Mouse (Mus musculus) hindbrain, embryonic 15.5 days (tissue): ENCODE measurements around the gene Mcm9. TPM values are rescaled to one million over a fixed set of nuclear protein-coding genes. Genes with fewer than 3 reads are reported as not detected.
A peak's percentile ranks its signal among the peaks of the same experiment; 100 is the strongest.

Experiments used
- ATAC-seq: fragments of 200-750 bp; cut with Nextera tagmentation; 2 replicates; pipeline ENCODE4 v1.8.0; 2017; ENCODE audit warnings: low read depth, moderate number of reproducible peaks, moderate TSS enrichment; ENCODE audit not compliant: low FRiP score
- H3K27ac ChIP-seq: fragments of 300-500 bp; sonication (generic); replicated peaks from 2 replicates; pipeline ENCODE4 v1.5.1; 2015; ENCODE audit warnings: mild to moderate bottlenecking, inconsistent platforms
- H3K27me3 ChIP-seq: fragments of 300-500 bp; sonication (generic); 2 replicates; pipeline ENCODE4 v1.6.1; 2015; ENCODE audit warnings: control low read depth, inconsistent platforms
- H3K36me3 ChIP-seq: fragments of 300-500 bp; sonication (generic); 2 replicates; pipeline ENCODE4 v1.6.1; 2015; ENCODE audit warnings: control low read depth, inconsistent platforms
- H3K4me1 ChIP-seq: fragments of 300-500 bp; sonication (generic); replicated peaks from 2 replicates; pipeline ENCODE4 v1.6.1; 2015; ENCODE audit warnings: control low read depth, inconsistent platforms
- H3K4me2 ChIP-seq: fragments of 300-500 bp; sonication (generic); 2 replicates; pipeline ENCODE4 v1.6.1; 2015; ENCODE audit warnings: moderate library complexity, mild to moderate bottlenecking, inconsistent platforms
- H3K4me3 ChIP-seq: fragments of 300-500 bp; sonication (generic); 2 replicates; pipeline ENCODE4 v1.5.1; 2015; ENCODE audit warnings: mild to moderate bottlenecking, inconsistent platforms
- H3K9ac ChIP-seq: fragments of 300-500 bp; sonication (generic); 2 replicates; pipeline ENCODE4 v1.6.1; 2015; ENCODE audit warnings: inconsistent platforms
- H3K9me3 ChIP-seq: fragments of 300-500 bp; sonication (generic); 2 replicates; pipeline ENCODE4 v1.6.1; 2016; ENCODE audit warnings: control low read depth, inconsistent platforms
- WGBS: fragments of 180-500 bp; shearing (Covaris S2); methylation state at CpG from one replicate; pipeline ENCODE4 v1.1.7; 2015; 5-methylcytosine and 5-hydroxymethylcytosine counted together
- polyA plus RNA-seq: library from polyadenylated mRNA; unstranded; fragments of >200 nt; fragmentation: Nextera tagmentation; extraction: Ambion mirVana; gene quantifications from 2 replicates; pipeline ENCODE4 v1.2.1, GENCODE M21; 2015

Mcm9 gene
- polyA plus RNA-seq, 1 experiment from 2014 or later = 6.6 TPM

- ATAC-seq = no peak
- WGBS = 86% methylated on average over 5 of the region's 5 CpGs
Measured at GRCm38 (mm10) chr10:53562001-53562400, 68.2 kb downstream of the Mcm9 start.

DNA sequence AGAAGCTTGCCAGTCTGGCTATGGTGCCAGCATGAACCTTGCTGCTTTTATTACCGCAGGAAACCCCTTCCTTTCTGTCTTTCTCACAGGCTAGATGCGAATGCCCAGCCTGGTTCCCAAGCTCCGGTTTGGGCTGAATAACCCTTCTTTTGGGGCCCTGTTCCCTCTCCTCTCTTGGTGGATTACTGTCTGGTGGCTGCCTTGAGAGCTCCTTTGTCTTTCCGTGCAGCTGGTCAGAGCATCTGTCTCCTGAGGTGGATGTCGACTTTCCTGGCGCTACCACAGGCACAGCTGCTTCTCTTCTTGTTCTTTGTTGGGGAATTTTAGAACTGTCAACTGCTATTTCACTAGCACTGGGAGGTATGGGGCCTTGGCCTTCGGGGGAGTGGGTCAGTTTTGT is 92.6 kb downstream of the Mcm9 start:
- H3K9me3 ChIP-seq = no peaks in the 10 kb centered on the region
- no peaks in the 10 kb centered on the region for H3K4me1 ChIP-seq
- 76% methylated on average over 7 of the region's 7 CpGs for WGBS
- no peaks in the 10 kb centered on the region for H3K27me3 ChIP-seq
- no peaks in the 10 kb centered on the region for H3K36me3 ChIP-seq
- H3K4me3 ChIP-seq = no peak overlapping the region
- ATAC-seq = no peak
- H3K9ac ChIP-seq = no peak overlapping the region
- no peak overlapping the region for H3K4me2 ChIP-seq
- no peak overlapping the region for H3K27ac ChIP-seq

More at GRCm38 (mm10) chr10:53562001-53562400, 68.2 kb downstream of the Mcm9 start:
- no peaks in the 10 kb centered on the region for H3K4me1 ChIP-seq
- H3K4me3 ChIP-seq = no peak overlapping the region
- H3K27ac ChIP-seq = no peak overlapping the region
- no peaks in the 10 kb centered on the region for H3K9me3 ChIP-seq
- no peaks in the 10 kb centered on the region for H3K27me3 ChIP-seq
- H3K9ac ChIP-seq = no peak overlapping the region
- no peaks in the 10 kb centered on the region for H3K36me3 ChIP-seq
- H3K4me2 ChIP-seq = no peak overlapping the region

DNA sequence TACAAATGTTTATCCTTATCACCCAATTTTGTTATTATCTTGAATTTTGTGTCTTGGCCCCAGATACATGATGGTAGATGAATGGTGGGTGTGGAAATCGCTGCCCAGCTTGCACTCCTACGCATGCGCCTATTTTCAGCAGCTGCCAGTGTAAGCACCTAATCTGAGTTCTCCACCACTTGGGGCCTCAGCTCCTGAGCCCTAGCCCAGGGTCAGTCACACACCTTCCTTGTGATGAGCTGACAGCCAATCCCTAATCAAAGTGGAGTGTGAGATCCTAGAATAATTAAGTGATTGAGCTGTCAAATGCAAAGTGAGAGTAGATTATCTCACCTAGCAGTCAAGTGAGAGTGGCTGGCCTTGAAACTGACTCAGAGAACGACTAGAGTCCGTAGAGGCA is 97.9 kb downstream of the Mcm9 start:
- WGBS = 87% methylated on average over 5 of the region's 5 CpGs
- no peak overlapping the region for H3K9ac ChIP-seq
- no peak overlapping the region for H3K4me2 ChIP-seq
- H3K4me1 ChIP-seq = no peaks in the 10 kb centered on the region
- H3K9me3 ChIP-seq = no peaks in the 10 kb centered on the region
- no peak for ATAC-seq
- H3K36me3 ChIP-seq = no peaks in the 10 kb centered on the region
- H3K27me3 ChIP-seq = no peaks in the 10 kb centered on the region
- no peak overlapping the region for H3K27ac ChIP-seq
- H3K4me3 ChIP-seq = no peak overlapping the region

- H3K4me1 ChIP-seq = no peaks in the 10 kb centered on the region
- peak; percentile 87 for ATAC-seq
- H3K36me3 ChIP-seq = no peaks in the 10 kb centered on the region
- no peak overlapping the region for H3K9ac ChIP-seq
- no peak overlapping the region for H3K27ac ChIP-seq
- H3K4me3 ChIP-seq = no peak overlapping the region
- WGBS = 38% methylated on average over 6 of the region's 6 CpGs
- H3K9me3 ChIP-seq = no peaks in the 10 kb centered on the region
- no peak overlapping the region for H3K4me2 ChIP-seq
- no peaks in the 10 kb centered on the region for H3K27me3 ChIP-seq
Measured at GRCm38 (mm10) chr10:53527838-53528773, 102.1 kb downstream of the Mcm9 start.

GRCm38 (mm10) chr10:53527344-53527743 is 102.9 kb downstream of the Mcm9 start:
- H3K27ac ChIP-seq = no peak overlapping the region
- H3K9me3 ChIP-seq = no peaks in the 10 kb centered on the region
- H3K27me3 ChIP-seq = no peaks in the 10 kb centered on the region
- WGBS = 88% methylated on average over 3 of the region's 3 CpGs
- no peak for ATAC-seq
- H3K9ac ChIP-seq = no peak overlapping the region
- H3K36me3 ChIP-seq = no peaks in the 10 kb centered on the region
- H3K4me2 ChIP-seq = no peak overlapping the region
- no peak overlapping the region for H3K4me3 ChIP-seq
- no peaks in the 10 kb centered on the region for H3K4me1 ChIP-seq

DNA sequence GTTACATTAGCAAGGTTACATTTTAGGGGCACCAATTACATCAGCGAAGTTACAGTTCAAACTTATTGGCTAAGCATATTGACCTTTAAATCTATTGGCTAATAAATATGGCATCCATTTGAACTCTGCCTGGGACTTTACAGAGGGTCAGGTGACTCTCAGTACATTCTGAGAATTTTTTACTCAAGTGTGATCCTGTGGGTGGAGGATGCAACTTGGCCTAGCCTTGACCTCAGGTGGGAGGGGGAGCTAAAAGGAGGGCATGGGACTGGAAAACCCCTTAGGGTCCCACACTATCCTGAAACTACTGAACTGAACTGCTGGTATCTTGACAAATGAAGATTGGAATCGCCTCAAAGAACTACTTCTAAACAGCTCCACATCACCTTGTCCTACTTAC is 103.9 kb downstream of the Mcm9 start:
- Histone ChIP-seq H3K4me3 (no peak overlapping the region), H3K27me3 (no peaks in the 10 kb centered on the region), H3K9me3 (no peaks in the 10 kb centered on the region), H3K4me1 (no peaks in the 10 kb centered on the region), H3K27ac (no peak overlapping the region), H3K9ac (no peak overlapping the region), H3K4me2 (no peak overlapping the region), H3K36me3 (no peaks in the 10 kb centered on the region)
- no peak for ATAC-seq
- 91% methylated on average over 2 of the region's 2 CpGs for WGBS

DNA sequence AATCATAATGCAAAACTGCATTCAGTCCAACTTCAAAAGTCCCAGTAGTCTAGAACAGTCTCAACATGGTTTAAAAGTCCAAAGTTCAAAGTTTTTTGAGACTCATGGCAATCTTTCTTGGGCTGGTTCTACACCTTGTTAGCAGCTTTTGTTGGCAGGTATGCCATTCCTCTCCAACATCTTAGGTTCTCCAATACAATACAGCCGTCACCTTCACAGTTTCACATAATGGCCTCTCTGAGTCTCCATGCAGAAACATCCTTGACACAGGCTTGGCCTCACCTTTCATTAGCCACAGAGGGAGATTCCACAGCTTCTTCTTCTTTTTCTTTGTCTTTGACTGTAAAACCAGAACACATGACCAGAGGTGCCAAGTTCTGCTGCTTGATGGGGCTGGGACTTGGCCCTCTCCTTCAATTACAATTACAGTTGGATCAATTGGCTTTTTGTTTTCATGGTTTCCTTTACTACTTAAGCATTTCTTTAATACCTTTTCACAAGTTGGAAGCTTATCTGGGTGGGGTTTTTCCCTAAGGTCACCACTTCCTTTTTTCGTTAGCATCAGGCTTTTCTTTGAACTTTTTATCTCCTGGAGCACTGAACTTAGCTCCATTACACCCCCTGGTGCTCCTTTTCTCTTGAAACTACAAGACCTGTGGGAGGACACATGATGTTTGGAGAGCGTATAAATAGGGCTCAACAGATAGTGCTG is 104.8 kb downstream of the Mcm9 start:
- H3K27ac ChIP-seq = no peak overlapping the region
- no peak for ATAC-seq
- no peak overlapping the region for H3K4me3 ChIP-seq
- no peaks in the 10 kb centered on the region for H3K4me1 ChIP-seq
- 84% methylated on average over 3 of the region's 3 CpGs for WGBS
- H3K9me3 ChIP-seq = no peaks in the 10 kb centered on the region
- no peaks in the 10 kb centered on the region for H3K36me3 ChIP-seq
- H3K4me2 ChIP-seq = no peak overlapping the region
- H3K27me3 ChIP-seq = no peaks in the 10 kb centered on the region
- no peak overlapping the region for H3K9ac ChIP-seq

GRCm38 (mm10) chr10:53519068-53519954 is 110.9 kb downstream of the Mcm9 start:
- Histone ChIP-seq H3K4me1 (peaks cover 17% of the 10 kb centered on the region), H3K27me3 (no peaks in the 10 kb centered on the region), H3K9ac (no peak overlapping the region), H3K27ac (peak overlapping the region; percentile 67), H3K4me2 (no peak overlapping the region), H3K4me3 (no peak overlapping the region), H3K9me3 (no peaks in the 10 kb centered on the region), H3K36me3 (no peaks in the 10 kb centered on the region)
- no peak for ATAC-seq
- 50% methylated on average over 14 of the region's 14 CpGs for WGBS

DNA sequence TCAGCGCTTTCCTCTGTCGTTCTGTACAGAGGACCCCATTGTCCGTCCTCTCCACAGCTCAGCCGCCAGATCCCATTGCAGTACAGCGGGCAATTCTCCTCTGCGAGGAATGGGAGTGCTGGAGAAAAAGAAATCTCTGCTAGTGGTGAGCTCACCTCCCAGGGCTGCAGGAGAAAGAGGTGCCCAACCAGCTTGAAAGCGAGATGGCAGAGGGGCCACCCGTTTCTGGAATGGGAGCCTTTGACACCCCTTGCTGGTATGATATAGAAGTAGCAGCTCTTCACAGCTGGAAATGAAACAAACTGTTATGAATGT is 111.7 kb downstream of the Mcm9 start:
- Histone ChIP-seq H3K36me3 (no peaks in the 10 kb centered on the region), H3K27ac (peak overlapping the region; percentile 67), H3K9ac (no peak overlapping the region), H3K4me1 (peaks cover 17% of the 10 kb centered on the region), H3K27me3 (no peaks in the 10 kb centered on the region), H3K4me2 (no peak overlapping the region), H3K4me3 (no peak overlapping the region), H3K9me3 (no peaks in the 10 kb centered on the region)
- 42% methylated on average over 8 of the region's 8 CpGs for WGBS
- peak; percentile 40; the same call in 1 of the 2 replicates for ATAC-seq

GRCm38 (mm10) chr10:53517770-53518598 is 112.3 kb downstream of the Mcm9 start:
- no peaks in the 10 kb centered on the region for H3K36me3 ChIP-seq
- no peak overlapping the region for H3K4me2 ChIP-seq
- no peaks in the 10 kb centered on the region for H3K9me3 ChIP-seq
- H3K4me3 ChIP-seq = no peak overlapping the region
- H3K27ac ChIP-seq = peak overlapping the region; percentile 67
- H3K9ac ChIP-seq = no peak overlapping the region
- peaks cover 17% of the 10 kb centered on the region for H3K4me1 ChIP-seq
- WGBS = 71% methylated on average over 14 of the region's 14 CpGs
- no peaks in the 10 kb centered on the region for H3K27me3 ChIP-seq
- peak; percentile 12 for ATAC-seq

GRCm38 (mm10) chr10:53512491-53512890 is 117.7 kb downstream of the Mcm9 start:
- Histone ChIP-seq H3K9me3 (no peaks in the 10 kb centered on the region), H3K4me3 (no peak overlapping the region), H3K4me2 (no peak overlapping the region), H3K9ac (no peak overlapping the region), H3K36me3 (no peaks in the 10 kb centered on the region), H3K27me3 (no peaks in the 10 kb centered on the region), H3K27ac (no peak overlapping the region), H3K4me1 (no peaks in the 10 kb centered on the region)
- ATAC-seq = no peak
- 83% methylated on average over 1 of the region's 1 CpGs for WGBS
